ENCODE assay signal across 18 mouse cellular contexts in genomic region chr11:23735820-23736470, GRCm38 (mm10). TPM values are rescaled to one million over a fixed set of nuclear protein-coding genes. Genes with fewer than 3 reads are reported as not detected.
A peak's percentile ranks its signal among the peaks of the same experiment; 100 is the strongest.
DNase-seq lines count a peak whose midpoint lies in the region; ATAC-seq and TF ChIP-seq lines count a peak whose summit lies in the region.
"Had no signal": no experiment of that assay in that cellular context is flagged by ENCODE, and none has a peak within 500 bp of the region (broad histone marks: within the 10 kb centered on the region; RNA-seq: fewer than 3 reads in every experiment).

No protein-coding gene starts in this region.

- H3K9ac ChIP-seq in forebrain, postnatal 0 days, result no peak overlapping the region
- H3K9ac ChIP-seq in forebrain, embryonic 11.5 days (ENCODE audit: low read length), result no peak overlapping the region
- H3K9ac ChIP-seq: embryonic facial prominence, embryonic 12.5 days; heart, embryonic 12.5 days; hindbrain, embryonic 15.5 days; liver, postnatal 0 days; midbrain, embryonic 12.5 days had no signal

- H3K9me3 ChIP-seq in forebrain, postnatal 0 days (ENCODE audit: low read length), result no peaks in the 10 kb centered on the region
- H3K9me3 ChIP-seq in forebrain, embryonic 11.5 days (ENCODE audit: control insufficient read depth, low read length), result no peaks in the 10 kb centered on the region
- no peaks in the 10 kb centered on the region for H3K9me3 ChIP-seq in heart, embryonic 10.5 days
- H3K9me3 ChIP-seq: embryonic facial prominence, embryonic 12.5 days; heart, embryonic 12.5 days; hindbrain, embryonic 15.5 days; midbrain, embryonic 12.5 days had no signal

- no peak overlapping the region for H3K4me2 ChIP-seq in forebrain, postnatal 0 days (ENCODE audit: low read depth)
- H3K4me2 ChIP-seq in forebrain, embryonic 11.5 days (ENCODE audit: low read depth, low read length, severe bottlenecking), result no peak overlapping the region
- H3K4me2 ChIP-seq: embryonic facial prominence, embryonic 12.5 days; heart, embryonic 12.5 days; hindbrain, embryonic 15.5 days; midbrain, embryonic 12.5 days had no signal

- H3K4me1 ChIP-seq in forebrain, postnatal 0 days (ENCODE audit: insufficient read depth), result no peaks in the 10 kb centered on the region
- no peaks in the 10 kb centered on the region for H3K4me1 ChIP-seq in forebrain, embryonic 11.5 days (replicated peaks; ENCODE audit: control insufficient read depth, insufficient read depth, low read length)
- no peaks in the 10 kb centered on the region for H3K4me1 ChIP-seq in heart, embryonic 10.5 days
- H3K4me1 ChIP-seq: embryonic facial prominence, embryonic 12.5 days; hindbrain, embryonic 15.5 days; midbrain, embryonic 12.5 days had no signal

- peaks cover 8% of the 10 kb centered on the region for H3K36me3 ChIP-seq in forebrain, postnatal 0 days (ENCODE audit: insufficient read depth)
- no peaks in the 10 kb centered on the region for H3K36me3 ChIP-seq in forebrain, embryonic 11.5 days (ENCODE audit: control insufficient read depth, insufficient read depth, low read length)
- peaks cover 23% of the 10 kb centered on the region for H3K36me3 ChIP-seq in heart, embryonic 10.5 days

- peak; percentile 5 for DNase-seq in forebrain, postnatal 0 days
- DNase-seq in forebrain, embryonic 11.5 days (ENCODE audit: low spot score), result no peak
- DNase-seq in lung, postnatal 10 days, result peak; percentile 14
- no peak for DNase-seq in lung, postnatal 25 days (ENCODE audit: low spot score)
- peak; percentile 64 for DNase-seq in adipocyte (ENCODE audit: low spot score)
- DNase-seq in cerebellum, postnatal 14 days, result peak; percentile 42 to 67
- no peak for DNase-seq in lung, postnatal 36 days
- no peak for DNase-seq in heart, embryonic 10.5 days (ENCODE audit: low spot score)
- DNase-seq: gastrocnemius, postnatal 36 days; kidney, adult 11 months; kidney, postnatal 10 days; liver, postnatal 0 days; thymus, postnatal 25 days had no signal

- no peaks in the 10 kb centered on the region for H3K27me3 ChIP-seq in forebrain, postnatal 0 days (ENCODE audit: insufficient read depth, low read length)
- H3K27me3 ChIP-seq in forebrain, embryonic 11.5 days (ENCODE audit: control insufficient read depth, insufficient read depth, low read length), result no peaks in the 10 kb centered on the region
- H3K27me3 ChIP-seq in heart, embryonic 10.5 days (ENCODE audit: insufficient read depth, poor library complexity, severe bottlenecking), result no peaks in the 10 kb centered on the region
- H3K27me3 ChIP-seq: embryonic facial prominence, embryonic 12.5 days; heart, embryonic 12.5 days; hindbrain, embryonic 15.5 days; midbrain, embryonic 12.5 days had no signal

- no peak overlapping the region for H3K27ac ChIP-seq in forebrain, postnatal 0 days (ENCODE audit: low read depth, low read length)
- H3K27ac ChIP-seq in forebrain, embryonic 11.5 days (ENCODE audit: low read depth, low read length), result no peak overlapping the region
- no peak overlapping the region for H3K27ac ChIP-seq in heart, embryonic 10.5 days
- H3K27ac ChIP-seq: embryonic facial prominence, embryonic 12.5 days; hindbrain, embryonic 15.5 days; midbrain, embryonic 12.5 days had no signal

- H3K4me3 ChIP-seq in forebrain, postnatal 0 days (ENCODE audit: low read depth, low read length), result no peak overlapping the region
- H3K4me3 ChIP-seq in forebrain, embryonic 11.5 days (ENCODE audit: low read depth, low read length), result no peak overlapping the region
- H3K4me3 ChIP-seq in heart, embryonic 10.5 days, result no peak overlapping the region
- H3K4me3 ChIP-seq: embryonic facial prominence, embryonic 12.5 days; heart, embryonic 12.5 days; hindbrain, embryonic 15.5 days; midbrain, embryonic 12.5 days; myocyte had no signal

- no peak for TF ChIP-seq CTCF in forebrain, postnatal 0 days (IDR thresholded peaks at IDR 0.05; ENCODE audit: low read depth)

- peak; percentile 32; the same call in 1 of the 2 replicates for ATAC-seq in forebrain, postnatal 0 days
- no peak for ATAC-seq in forebrain, embryonic 11.5 days (replicated peaks; ENCODE audit: low FRiP score)
- ATAC-seq: liver, postnatal 0 days had no signal

RNA-seq across cellular contexts. Expression of gene Rel, which starts 34.8 kb away (rescaled TPM):
- total RNA-seq in forebrain, postnatal 0 days (2014; rRNA removed), result 0.46 and 0.48 TPM in 2 replicates
- polyA plus RNA-seq in forebrain, postnatal 0 days (2015; fragmentation: Nextera tagmentation; extraction: Ambion mirVana), result 0.33 and 0.39 TPM in 2 replicates
- 0.63 and 0.67 TPM in 2 replicates for polyA plus RNA-seq in forebrain, embryonic 11.5 days (2014; fragmentation: Nextera tagmentation; extraction: Ambion mirVana)
- polyA plus RNA-seq in heart, embryonic 10.5 days (2016; fragmentation: Nextera tagmentation; extraction: Ambion mirVana), result 1.2 and 1.8 TPM in 2 replicates

Comparison
In these comparisons a context has a peak if more than half of its experiments do, and no peak if none do; other contexts are left out.
1. DNase-seq: peak in forebrain, postnatal 0 days (single experiment), lung, postnatal 10 days (single experiment), adipocyte (single experiment) and cerebellum, postnatal 14 days (2 of 2); none in forebrain, embryonic 11.5 days (single experiment), lung, postnatal 25 days (single experiment), lung, postnatal 36 days (single experiment) and heart, embryonic 10.5 days (single experiment).